Mouse (Mus musculus): ENCODE measurements around the gene Dcdc2c. TPM values are rescaled to one million over a fixed set of nuclear protein-coding genes. Genes with fewer than 3 reads are reported as not detected.

Dcdc2c gene
- polyA plus RNA-seq, 1 experiment from 2014 or later = not detected

Other genes starting within 250 kb of the Dcdc2c start
- not detected in 2 replicates for gene Allc, start 30.1 kb upstream of the Dcdc2c start, polyA plus RNA-seq (2015; fragmentation: Nextera tagmentation; extraction: Ambion mirVana)
- 15.6 and 17.8 TPM in 2 replicates for gene Colec11, start 71.0 kb upstream of the Dcdc2c start, polyA plus RNA-seq (2015; fragmentation: Nextera tagmentation; extraction: Ambion mirVana)
- 293 and 369 TPM in 2 replicates for gene Rps7, start 83.6 kb upstream of the Dcdc2c start, polyA plus RNA-seq (2015; fragmentation: Nextera tagmentation; extraction: Ambion mirVana)
- gene Rnaseh1, start 97.2 kb upstream of the Dcdc2c start, polyA plus RNA-seq (2015; fragmentation: Nextera tagmentation; extraction: Ambion mirVana) = 10.8 and 11.7 TPM in 2 replicates
- 53.4 and 56.7 TPM in 2 replicates for gene Adi1, start 122.8 kb upstream of the Dcdc2c start, polyA plus RNA-seq (2015; fragmentation: Nextera tagmentation; extraction: Ambion mirVana)
- gene Trappc12, start 198.1 kb upstream of the Dcdc2c start, polyA plus RNA-seq (2015; fragmentation: Nextera tagmentation; extraction: Ambion mirVana) = 16.7 and 18.1 TPM in 2 replicates
- gene Eipr1, start 199.4 kb upstream of the Dcdc2c start, polyA plus RNA-seq (2015; fragmentation: Nextera tagmentation; extraction: Ambion mirVana) = 27.1 and 31.7 TPM in 2 replicates

All from liver, embryonic 15.5 days (tissue).